Mouse (Mus musculus) limb, embryonic 11.5 days (tissue): ENCODE data around the gene Men1. TPM values are rescaled to one million over a fixed set of nuclear protein-coding genes. Genes with fewer than 3 reads are reported as not detected.
"Not testable (repeated sequence)": the region's sequence is repeated elsewhere in the genome, so short reads cannot be mapped to it uniquely, and the experiment has no call there.

Source experiments
- ATAC-seq: fragments of 200-750 bp; cut with Nextera tagmentation; 2 replicates; pipeline ENCODE4 v1.8.0; 2017; ENCODE audit warnings: low read depth; ENCODE audit not compliant: insufficient number of reproducible peaks, low FRiP score, low TSS enrichment
- DNase-seq: peaks from one replicate; pipeline ENCODE4 v3.0.0-alpha.2; 2015; ENCODE audit warnings: low spot score
- H3K27ac ChIP-seq: fragments of 300-500 bp; sonication (generic); replicated peaks from 2 replicates; pipeline ENCODE4 v1.5.1; 2014; ENCODE audit warnings: low read depth, mild to moderate bottlenecking, low read length
- H3K27me3 ChIP-seq: fragments of 300-500 bp; sonication (generic); 2 replicates; pipeline ENCODE4 v1.6.1; 2014; ENCODE audit warnings: mild to moderate bottlenecking, low read length, mixed read lengths; ENCODE audit not compliant: control insufficient read depth, insufficient read depth
- H3K36me3 ChIP-seq: fragments of 300-500 bp; sonication (generic); 2 replicates; pipeline ENCODE4 v1.6.1; 2014; ENCODE audit warnings: mild to moderate bottlenecking, low read length, moderate library complexity, mixed read lengths; ENCODE audit not compliant: control insufficient read depth, insufficient read depth
- H3K4me1 ChIP-seq: fragments of 300-500 bp; sonication (generic); 2 replicates; pipeline ENCODE4 v1.6.1; 2014; ENCODE audit warnings: low read length, mixed read lengths; ENCODE audit not compliant: control insufficient read depth, insufficient read depth
- H3K4me2 ChIP-seq: fragments of 300-500 bp; sonication (generic); 2 replicates; pipeline ENCODE4 v1.6.1; 2014; ENCODE audit warnings: low read depth, mild to moderate bottlenecking, moderate library complexity; ENCODE audit not compliant: severe bottlenecking
- H3K4me3 ChIP-seq: fragments of 300-500 bp; sonication (generic); 2 replicates; pipeline ENCODE4 v1.5.1; 2014; ENCODE audit warnings: low read depth, low read length
- H3K9ac ChIP-seq: fragments of 300-500 bp; sonication (generic); 2 replicates; pipeline ENCODE4 v1.6.1; 2014; ENCODE audit warnings: mild to moderate bottlenecking, low read length
- H3K9me3 ChIP-seq: fragments of 300-500 bp; sonication (generic); 2 replicates; pipeline ENCODE4 v1.6.1; 2016; ENCODE audit warnings: low read length; ENCODE audit not compliant: control insufficient read depth
- WGBS: fragments of 180-500 bp; shearing (Covaris S2); extraction: QIAGEN DNeasy Blood & Tissue Kit; methylation state at CpG from one replicate; pipeline ENCODE4 v1.1.7; 2014; 5-methylcytosine and 5-hydroxymethylcytosine counted together
- polyA plus RNA-seq: library from polyadenylated mRNA; unstranded; fragments of >200 nt; fragmentation: Nextera tagmentation; extraction: Ambion mirVana; gene quantifications from 2 replicates; pipeline ENCODE4 v1.2.1, GENCODE M21; 2014

Men1 gene
- polyA plus RNA-seq, 1 experiment from 2014 or later = 65.3 TPM

DNA sequence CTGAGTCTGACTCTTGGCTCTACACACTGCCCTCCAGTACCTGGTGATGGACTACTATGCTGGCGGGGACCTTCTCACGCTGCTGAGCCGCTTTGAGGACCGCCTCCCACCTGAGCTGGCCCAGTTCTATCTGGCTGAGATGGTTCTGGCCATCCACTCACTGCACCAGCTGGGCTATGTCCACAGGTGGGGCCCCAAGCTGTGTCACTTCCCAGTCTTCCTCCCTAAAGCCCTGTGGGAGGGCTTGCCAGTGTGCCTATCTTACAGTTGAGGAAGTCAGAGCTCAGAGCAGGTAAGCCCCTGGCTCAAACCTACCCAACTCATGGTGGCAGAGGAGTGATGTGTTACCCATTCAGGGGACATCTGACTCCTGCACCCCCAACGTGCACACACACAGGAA lies 24.6 kb upstream of the Men1 start:
- ATAC-seq (no peak), DNase-seq (no peak)
- Histone ChIP-seq H3K36me3 (no peaks in the 10 kb centered on the region), H3K4me2 (no peak overlapping the region), H3K27ac (no peak overlapping the region), H3K9me3 (no peaks in the 10 kb centered on the region), H3K9ac (no peak overlapping the region), H3K4me3 (no peak overlapping the region), H3K27me3 (no peaks in the 10 kb centered on the region), H3K4me1 (no peaks in the 10 kb centered on the region)
- WGBS = 88% methylated on average over 5 of the region's 5 CpGs

DNA sequence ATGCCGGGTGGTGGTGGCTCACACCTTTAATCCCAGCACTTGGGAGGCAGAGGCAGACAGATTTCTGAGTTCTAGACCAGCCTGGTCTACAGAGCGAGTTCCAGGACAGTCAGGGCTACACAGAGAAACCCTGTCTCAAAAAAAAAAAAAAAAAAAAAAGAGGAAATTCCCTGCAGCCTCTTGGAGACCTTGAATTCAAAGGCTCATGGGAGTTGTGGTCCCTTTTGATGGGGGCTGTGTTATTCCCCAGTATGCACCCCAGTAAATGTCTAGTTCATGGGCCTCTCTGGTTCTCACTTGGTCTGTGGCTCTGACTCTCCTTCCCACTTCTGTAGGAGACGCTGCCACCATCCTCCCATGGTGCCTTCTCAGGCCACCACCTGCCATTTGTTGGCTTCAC lies 23.0 kb upstream of the Men1 start:
- not testable (repeated sequence) for H3K9ac ChIP-seq

DNA sequence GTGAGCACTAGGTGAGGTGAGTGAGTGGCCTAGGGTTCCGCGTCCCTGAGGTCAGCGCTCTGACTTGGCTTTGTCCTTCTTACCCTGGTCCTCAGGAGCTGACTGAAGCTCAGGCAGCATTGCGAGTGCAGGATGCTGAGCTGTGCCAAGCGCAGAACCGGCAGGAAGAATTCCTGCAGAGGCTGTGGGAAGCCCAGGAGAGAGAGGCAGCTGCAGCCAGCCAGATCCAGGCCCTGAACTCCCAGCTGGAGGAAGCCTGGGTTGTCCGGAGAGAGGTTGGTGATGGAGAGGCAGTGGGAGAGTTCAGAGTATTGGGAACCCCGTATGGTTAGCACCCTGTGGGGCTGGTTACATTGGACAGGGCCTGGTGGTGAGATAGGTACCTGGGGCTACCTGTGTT lies 21.0 kb upstream of the Men1 start:
- Histone ChIP-seq H3K4me2 (no peak overlapping the region), H3K9me3 (no peaks in the 10 kb centered on the region), H3K4me1 (no peaks in the 10 kb centered on the region), H3K27ac (no peak overlapping the region), H3K4me3 (no peak overlapping the region), H3K27me3 (no peaks in the 10 kb centered on the region), H3K36me3 (peaks cover 5% of the 10 kb centered on the region), H3K9ac (no peak overlapping the region)
- DNase-seq = no peak
- ATAC-seq = no peak
- WGBS = 86% methylated on average over 8 of the region's 8 CpGs

More for the DNA sequence above, 23.0 kb upstream of the Men1 start:
- not testable (repeated sequence) for H3K4me1 ChIP-seq, H3K27me3 ChIP-seq, H3K27ac ChIP-seq, H3K4me3 ChIP-seq, H3K36me3 ChIP-seq, ATAC-seq, DNase-seq, H3K4me2 ChIP-seq, H3K9me3 ChIP-seq
- 93% methylated on average over 3 of the region's 3 CpGs for WGBS

DNA sequence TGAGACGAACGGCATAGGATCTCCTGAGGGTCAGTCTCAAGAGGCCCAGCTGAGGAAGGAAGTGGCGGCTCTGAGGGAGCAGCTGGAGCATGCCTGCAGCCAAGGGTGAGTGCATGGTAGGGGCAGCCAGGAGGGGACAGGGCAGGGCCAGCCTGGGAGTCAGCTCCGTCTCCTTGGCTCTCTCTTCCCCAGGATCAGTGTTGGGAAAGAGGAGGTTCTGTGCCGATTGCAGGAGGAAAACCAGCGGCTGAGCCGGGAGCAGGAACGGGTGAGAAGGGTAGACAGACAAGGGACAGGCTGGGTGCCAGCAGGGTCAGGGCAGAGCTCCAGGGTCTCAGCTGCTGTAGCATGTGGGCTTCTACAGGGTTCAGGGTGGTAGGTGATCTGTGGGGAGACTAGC lies 20.3 kb upstream of the Men1 start:
- H3K9me3 ChIP-seq = no peaks in the 10 kb centered on the region
- no peak for DNase-seq
- no peak for ATAC-seq
- 85% methylated on average over 8 of the region's 8 CpGs for WGBS
- H3K27me3 ChIP-seq = no peaks in the 10 kb centered on the region
- peaks cover 5% of the 10 kb centered on the region for H3K36me3 ChIP-seq
- no peak overlapping the region for H3K9ac ChIP-seq
- no peak overlapping the region for H3K27ac ChIP-seq
- H3K4me3 ChIP-seq = no peak overlapping the region
- no peak overlapping the region for H3K4me2 ChIP-seq
- no peaks in the 10 kb centered on the region for H3K4me1 ChIP-seq

DNA sequence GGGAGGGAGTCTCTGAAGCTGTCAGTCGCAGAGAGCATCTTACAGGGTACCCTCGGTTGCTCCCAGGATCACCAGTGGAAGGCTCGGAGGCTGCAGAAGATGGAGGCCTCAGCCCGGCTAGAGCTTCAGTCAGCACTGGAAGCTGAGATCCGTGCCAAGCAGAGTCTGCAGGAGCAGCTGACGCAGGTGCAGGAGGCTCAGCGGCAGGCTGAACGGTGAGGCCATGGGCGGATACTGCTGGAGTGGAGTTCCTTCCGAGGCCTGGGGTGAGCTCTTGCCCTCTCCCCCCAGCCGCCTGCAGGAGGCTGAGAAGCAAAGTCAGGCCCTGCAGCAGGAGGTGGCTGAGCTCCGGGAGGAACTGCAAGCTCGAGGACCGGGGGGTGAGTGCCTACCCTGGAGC lies 19.2 kb upstream of the Men1 start:
- Histone ChIP-seq H3K36me3 (peaks cover 5% of the 10 kb centered on the region), H3K27ac (no peak overlapping the region), H3K9me3 (no peaks in the 10 kb centered on the region), H3K4me3 (no peak overlapping the region), H3K4me1 (no peaks in the 10 kb centered on the region), H3K27me3 (no peaks in the 10 kb centered on the region), H3K9ac (no peak overlapping the region), H3K4me2 (no peak overlapping the region)
- WGBS = 83% methylated on average over 14 of the region's 14 CpGs
- no peak for DNase-seq
- no peak for ATAC-seq

DNA sequence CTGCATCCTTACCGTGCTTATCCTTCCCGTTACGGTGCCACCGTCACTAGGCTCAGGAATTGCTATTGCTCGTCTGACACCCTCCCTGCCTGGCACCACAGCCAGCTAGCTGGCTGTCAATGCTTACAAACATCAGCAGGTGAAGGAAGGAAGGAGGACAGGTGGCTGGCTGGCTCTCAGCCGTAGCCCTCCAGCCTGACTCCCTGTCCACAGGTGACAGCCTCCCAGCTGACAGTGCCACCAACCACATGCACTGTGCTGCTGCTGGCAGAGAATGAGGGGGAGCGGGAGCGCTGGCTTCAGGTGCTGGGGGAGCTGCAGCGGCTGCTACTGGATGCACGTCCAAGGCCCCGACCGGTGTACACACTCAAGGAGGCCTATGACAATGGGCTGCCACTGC lies 16.6 kb upstream of the Men1 start:
- Histone ChIP-seq H3K9me3 (no peaks in the 10 kb centered on the region), H3K27ac (no peak overlapping the region), H3K4me2 (no peak overlapping the region), H3K36me3 (peaks cover 8% of the 10 kb centered on the region), H3K9ac (no peak overlapping the region), H3K27me3 (no peaks in the 10 kb centered on the region), H3K4me1 (no peaks in the 10 kb centered on the region), H3K4me3 (no peak overlapping the region)
- no peak for ATAC-seq
- 94% methylated on average over 12 of the region's 12 CpGs for WGBS
- no peak for DNase-seq

DNA sequence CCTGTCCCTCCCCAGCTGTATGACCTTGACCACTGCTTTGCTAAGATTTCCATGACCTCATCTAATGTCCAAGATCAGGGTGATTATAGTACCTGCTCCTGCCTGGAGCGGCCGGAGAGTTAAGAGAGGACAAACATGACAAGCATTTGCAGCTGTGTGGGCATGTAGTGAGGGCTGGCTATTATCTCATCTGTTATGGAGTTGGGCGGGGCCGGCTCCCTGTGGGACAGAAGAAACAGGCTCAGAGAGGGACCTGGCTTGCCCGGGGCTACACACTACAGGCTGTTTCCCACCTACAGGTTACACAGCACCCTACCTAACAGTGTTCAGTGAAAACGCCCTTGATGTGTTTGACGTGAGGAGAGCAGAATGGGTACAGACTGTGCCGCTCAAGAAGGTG lies 13.4 kb upstream of the Men1 start:
- Histone ChIP-seq H3K9ac (no peak overlapping the region), H3K36me3 (peaks cover 8% of the 10 kb centered on the region), H3K4me1 (no peaks in the 10 kb centered on the region), H3K9me3 (no peaks in the 10 kb centered on the region), H3K4me2 (no peak overlapping the region), H3K4me3 (no peak overlapping the region), H3K27me3 (no peaks in the 10 kb centered on the region), H3K27ac (no peak overlapping the region)
- no peak for ATAC-seq
- no peak for DNase-seq
- 85% methylated on average over 8 of the region's 8 CpGs for WGBS

DNA sequence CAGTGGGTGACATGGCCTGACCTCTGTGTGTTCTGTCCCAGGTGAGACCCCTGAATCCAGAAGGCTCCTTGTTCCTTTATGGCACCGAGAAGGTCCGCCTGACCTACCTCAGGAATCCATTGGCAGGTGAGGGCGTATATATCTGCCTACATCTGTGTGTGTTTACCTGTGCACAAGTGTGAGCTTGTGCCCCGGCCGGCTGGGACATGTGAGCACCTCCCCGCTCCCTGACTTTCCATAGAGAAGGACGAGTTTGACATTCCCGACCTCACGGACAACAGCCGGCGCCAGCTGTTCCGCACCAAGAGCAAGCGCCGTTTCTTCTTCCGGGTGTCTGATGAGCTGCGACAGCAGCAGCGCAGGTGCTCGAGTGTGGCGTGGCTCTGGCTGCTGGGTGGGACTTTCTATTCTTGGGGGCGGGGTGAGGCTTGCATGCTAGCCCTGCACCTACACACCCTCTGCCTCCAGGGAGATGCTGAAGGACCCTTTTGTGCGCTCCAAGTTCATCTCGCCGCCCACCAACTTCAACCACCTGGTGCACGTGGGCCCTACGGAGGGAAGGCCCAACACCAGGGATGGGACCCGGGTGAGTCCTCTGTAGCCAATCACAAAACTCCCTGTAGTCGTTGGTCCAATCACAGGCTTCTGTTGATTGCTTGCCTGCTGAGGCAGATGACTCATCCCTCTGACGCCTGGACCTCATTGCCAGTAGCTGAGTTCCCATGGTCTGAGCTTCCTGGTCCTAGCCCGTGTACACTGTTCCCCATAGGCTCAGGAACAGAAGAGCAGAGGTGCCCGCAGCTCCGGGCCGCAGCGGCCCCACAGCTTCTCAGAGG lies 12.8 kb upstream of the Men1 start:
- Histone ChIP-seq H3K27me3 (no peaks in the 10 kb centered on the region), H3K27ac (no peak overlapping the region), H3K36me3 (peaks cover 7% of the 10 kb centered on the region), H3K4me3 (no peak overlapping the region), H3K4me2 (no peak overlapping the region), H3K9ac (no peak overlapping the region), H3K9me3 (no peaks in the 10 kb centered on the region), H3K4me1 (no peaks in the 10 kb centered on the region)
- WGBS = 86% methylated on average over 33 of the region's 33 CpGs
- ATAC-seq (no peak), DNase-seq (no peak)

DNA sequence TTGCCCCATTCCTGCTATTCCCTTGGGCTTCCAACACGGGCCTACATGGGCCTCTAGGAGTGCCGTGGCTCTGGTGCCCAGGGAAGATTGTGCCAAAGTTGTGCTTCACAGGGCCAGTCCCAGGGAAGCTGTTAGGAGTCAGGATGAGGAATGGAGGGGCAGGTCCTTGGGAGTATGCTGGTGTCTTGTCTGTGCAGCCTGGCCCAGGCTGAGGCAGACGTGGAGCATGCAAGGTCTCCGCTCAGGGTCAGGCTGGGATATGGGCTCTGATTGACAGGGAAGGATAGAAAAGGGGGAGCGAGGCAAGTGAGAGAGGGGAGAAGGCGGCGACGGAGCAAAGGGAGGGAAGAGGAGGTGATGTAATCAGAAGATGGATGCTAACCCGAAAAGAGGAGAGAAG lies 10.0 kb upstream of the Men1 start:
- no peak for ATAC-seq

More for the DNA sequence above, 10.0 kb upstream of the Men1 start:
- no peak for DNase-seq
- no peaks in the 10 kb centered on the region for H3K4me1 ChIP-seq
- H3K9ac ChIP-seq = no peak overlapping the region; the same call in 1 of the 2 replicates
- peaks cover 3% of the 10 kb centered on the region; the same call in 1 of the 2 replicates for H3K36me3 ChIP-seq
- no peaks in the 10 kb centered on the region for H3K27me3 ChIP-seq
- 89% methylated on average over 9 of the region's 9 CpGs for WGBS
- no peak overlapping the region for H3K4me2 ChIP-seq
- no peak overlapping the region for H3K4me3 ChIP-seq
- no peak overlapping the region for H3K27ac ChIP-seq
- H3K9me3 ChIP-seq = no peaks in the 10 kb centered on the region
